Mouse (Mus musculus) CH12.LX (cell line): ENCODE results near the gene Cldn22. TPM values are rescaled to one million over a fixed set of nuclear protein-coding genes. Genes with fewer than 3 reads are reported as not detected.

Experiments used
- DNase-seq: peaks from one replicate; pipeline ENCODE4 v3.0.0-alpha.2; 2013; ENCODE audit errors: extremely low read depth
- H3K27ac ChIP-seq: 2 replicates; pipeline ENCODE4 v1.5.1; 2012; ENCODE audit warnings: low read depth, mild to moderate bottlenecking, control low read depth, moderate library complexity; ENCODE audit not compliant: insufficient read depth
- H3K27me3 ChIP-seq: replicated peaks from 2 replicates; pipeline ENCODE3; 2012; ENCODE audit warnings: inconsistent platforms
- H3K36me3 ChIP-seq, 2 experiments: replicated peaks in 1 of 2; 2 replicates each; pipeline versions ENCODE3 to v1.6.1; 2012; ENCODE audit warnings: inconsistent platforms in 1 of 2, low read length in 1 of 2, mild to moderate bottlenecking in 1 of 2, mixed read lengths in 1 of 2, moderate library complexity in 1 of 2; ENCODE audit not compliant: control insufficient read depth in 1 of 2, insufficient read depth in 1 of 2
- H3K4me1 ChIP-seq, 2 experiments: 2 replicates each; pipeline ENCODE4 v1.6.1; 2012; ENCODE audit warnings: inconsistent platforms in 1 of 2, moderate library complexity in 1 of 2; ENCODE audit not compliant: insufficient read depth in 2 of 2, control insufficient read depth in 1 of 2
- H3K4me2 ChIP-seq: 2 replicates; pipeline ENCODE4 v1.6.1; 2012; ENCODE audit warnings: low read depth, mild to moderate bottlenecking, control low read depth; ENCODE audit not compliant: poor library complexity, insufficient read depth, severe bottlenecking
- H3K4me3 ChIP-seq, 3 experiments: fragments of 150-350 bp in 1 of 3; sonication (generic) in 1 of 3; replicated peaks in 1 of 3; 2 replicates each; pipeline versions ENCODE3 to v1.5.1; 2011 to 2012; ENCODE audit warnings: low read depth in 2 of 3, low read length in 2 of 3, mild to moderate bottlenecking in 2 of 3, moderate library complexity in 2 of 3, control low read depth in 1 of 3, improper control_type of control experiment in 1 of 3, inconsistent platforms in 1 of 3, mixed read lengths in 1 of 3; ENCODE audit not compliant: poor library complexity in 1 of 3
- H3K79me2 ChIP-seq: replicated peaks from 2 replicates; pipeline ENCODE4 v1.6.1; 2012; ENCODE audit warnings: mild to moderate bottlenecking, moderate library complexity; ENCODE audit not compliant: control insufficient read depth, poor library complexity, insufficient read depth, severe bottlenecking; ENCODE audit errors: extremely low read depth
- H3K9ac ChIP-seq: 2 replicates; pipeline ENCODE4 v1.6.1; 2012; ENCODE audit warnings: low read depth, mild to moderate bottlenecking, control low read depth, moderate library complexity; ENCODE audit not compliant: insufficient read depth
- H3K9me3 ChIP-seq: replicated peaks from 2 replicates; pipeline ENCODE3; 2012; ENCODE audit warnings: low read length, inconsistent platforms, mixed read lengths
- BHLHE40 ChIP-seq: IDR thresholded peaks from 2 replicates; pipeline ENCODE4 v1.6.1; 2011; ENCODE audit warnings: mild to moderate bottlenecking, low read depth, low read length, improper control_type of control experiment
- ETS1 ChIP-seq: conservative IDR thresholded peaks from 2 replicates; pipeline ENCODE4 v1.6.1; 2012; ENCODE audit warnings: low read depth, mild to moderate bottlenecking, inconsistent platforms, low read length, improper control_type of control experiment, moderate library complexity
- IRF4 ChIP-seq: IDR thresholded peaks from 2 replicates; pipeline ENCODE4 v1.6.1; 2014; ENCODE audit warnings: low read depth, mild to moderate bottlenecking, inconsistent platforms, low read length, improper control_type of control experiment
- JUN ChIP-seq: IDR thresholded peaks from 2 replicates; pipeline ENCODE4 v1.6.1; 2011; ENCODE audit warnings: low read depth, mild to moderate bottlenecking, low read length, improper control_type of control experiment, moderate library complexity; ENCODE audit not compliant: insufficient read depth
- KAT2A ChIP-seq: IDR thresholded peaks from 2 replicates; pipeline ENCODE4 v1.6.1; 2012; ENCODE audit warnings: low read length, improper control_type of control experiment, inconsistent platforms; ENCODE audit not compliant: insufficient replicate concordance
- MAFK ChIP-seq: IDR thresholded peaks from 2 replicates; pipeline ENCODE4 v1.6.1; 2011; ENCODE audit warnings: low read length, improper control_type of control experiment; ENCODE audit not compliant: insufficient replicate concordance
- MAX ChIP-seq: IDR thresholded peaks from 2 replicates; pipeline ENCODE4 v1.6.1; 2011; ENCODE audit warnings: low read length, improper control_type of control experiment
- MAZ ChIP-seq: IDR thresholded peaks from 2 replicates; pipeline ENCODE4 v1.6.1; 2012; ENCODE audit warnings: low read depth, mild to moderate bottlenecking, inconsistent platforms, low read length, improper control_type of control experiment, moderate library complexity
- MEF2A ChIP-seq: IDR thresholded peaks from 2 replicates; pipeline ENCODE4 v1.6.1; 2014; ENCODE audit warnings: low read depth, mild to moderate bottlenecking, inconsistent platforms, low read length, improper control_type of control experiment, borderline replicate concordance
- MXI1 ChIP-seq: IDR thresholded peaks from 2 replicates; pipeline ENCODE4 v1.6.1; 2011; ENCODE audit warnings: mild to moderate bottlenecking, low read depth, low read length, improper control_type of control experiment
- NRF1 ChIP-seq: IDR thresholded peaks from 2 replicates; pipeline ENCODE4 v1.6.1; 2014; ENCODE audit warnings: low read depth, mild to moderate bottlenecking, inconsistent platforms, low read length, improper control_type of control experiment, moderate library complexity
- PAX5 ChIP-seq: IDR thresholded peaks from 2 replicates; pipeline ENCODE4 v1.6.1; 2012; ENCODE audit warnings: low read length, inconsistent platforms, mixed read lengths
- POLR2A ChIP-seq: IDR thresholded peaks from 2 replicates; pipeline ENCODE4 v1.6.1; 2011; ENCODE audit warnings: low read depth, mild to moderate bottlenecking, improper control_type of control experiment, low read length
- POLR2AphosphoS2 ChIP-seq: IDR thresholded peaks from 2 replicates; pipeline ENCODE4 v1.6.1; 2011; ENCODE audit warnings: low read depth, low read length, improper control_type of control experiment
- SMC3 ChIP-seq: IDR thresholded peaks from 2 replicates; pipeline ENCODE4 v1.6.1; 2011; ENCODE audit warnings: low read depth, low read length, improper control_type of control experiment
- TCF12 ChIP-seq: IDR thresholded peaks from 2 replicates; pipeline ENCODE4 v1.6.1; 2014; ENCODE audit warnings: low read depth, mild to moderate bottlenecking, inconsistent platforms, low read length, improper control_type of control experiment
- UBTF ChIP-seq: IDR thresholded peaks from 2 replicates; pipeline ENCODE4 v1.6.1; 2012; ENCODE audit warnings: low read depth, mild to moderate bottlenecking, inconsistent platforms, low read length, improper control_type of control experiment, moderate library complexity
- USF2 ChIP-seq: conservative IDR thresholded peaks from 2 replicates; pipeline ENCODE4 v1.6.1; 2011; ENCODE audit warnings: low read depth, low read length, improper control_type of control experiment
- ZNF384 ChIP-seq: IDR thresholded peaks from 2 replicates; pipeline ENCODE4 v1.6.1; 2012; ENCODE audit warnings: low read depth, low read length, improper control_type of control experiment, inconsistent platforms
- dilution Hi-C: fragments of 300-500 bp; cut with MboI; formaldehyde crosslinking; loops from 2 replicates; pipeline ENCODE4 v1.14.3; 2020; ENCODE audit warnings: low sequenced_read_pairs; ENCODE audit not compliant: extremely low pct_unique_long_range_greater_than_20kb, extremely low pct_ligation_motif_present
- in situ Hi-C: fragments of 300-500 bp; cut with MboI; formaldehyde crosslinking; loops from 3 replicates; pipeline ENCODE4 v1.14.3; 2019; ENCODE audit warnings: low sequenced_read_pairs, low pct_ligation_motif_present, low pct_unique_long_range_greater_than_20kb, mixed read lengths
- polyA plus RNA-seq: library from polyadenylated mRNA; unstranded; fragments of >175 nt; gene quantifications from 2 replicates; pipeline ENCODE4 v1.2.1, GENCODE M21; 2012; ENCODE audit warnings: low read depth; ENCODE audit not compliant: insufficient read length
- total RNA-seq, 2 experiments: library from RNA; depleted of rRNA; stranded (reverse); fragments of 300-350 nt in 1 of 2; fragments of >200 nt in 1 of 2; gene quantifications; 2 replicates each; pipeline ENCODE4 v1.2.3; 2012 to 2014

Cldn22 gene
- total and polyA plus RNA-seq, 3 experiments = not detected

DNA sequence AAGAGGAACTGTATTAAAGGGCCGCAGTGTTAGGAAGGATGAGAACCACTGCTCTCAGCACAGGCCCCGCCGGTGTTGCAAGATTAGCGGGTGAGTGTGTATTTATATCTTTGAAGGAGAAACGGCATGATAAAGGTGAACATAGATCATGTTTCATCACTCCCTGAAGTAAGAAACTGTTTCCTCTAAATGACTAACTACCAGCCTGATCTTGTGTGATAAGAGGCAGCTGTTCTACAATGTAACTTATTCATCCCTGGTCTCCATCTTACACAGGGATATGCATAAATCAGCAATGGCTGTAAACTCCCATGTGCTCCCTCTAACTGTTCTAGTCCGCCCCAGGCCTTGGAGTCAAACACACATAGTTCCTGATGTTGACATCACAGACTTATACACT is 24.8 kb upstream of the Cldn22 start:
- H3K9ac ChIP-seq = no peak overlapping the region
- no peak for TF ChIP-seq MAFK
- TF ChIP-seq UBTF = no peak
- TF ChIP-seq JUN = no peak
- TF ChIP-seq IRF4 = no peak
- no peak for TF ChIP-seq BHLHE40
- no peak for DNase-seq
- H3K36me3 ChIP-seq = no peaks in the 10 kb centered on the region
- no peaks in the 10 kb centered on the region for H3K27me3 ChIP-seq
- no peak overlapping the region for H3K4me2 ChIP-seq
- H3K79me2 ChIP-seq = no peaks in the 10 kb centered on the region
- dilution Hi-C loops = no loop called here
- H3K4me1 ChIP-seq = no peaks in the 10 kb centered on the region
- in situ Hi-C loops = no loop called here
- no peaks in the 10 kb centered on the region for H3K9me3 ChIP-seq
- no peak overlapping the region for H3K4me3 ChIP-seq
- H3K27ac ChIP-seq = no peak overlapping the region

DNA sequence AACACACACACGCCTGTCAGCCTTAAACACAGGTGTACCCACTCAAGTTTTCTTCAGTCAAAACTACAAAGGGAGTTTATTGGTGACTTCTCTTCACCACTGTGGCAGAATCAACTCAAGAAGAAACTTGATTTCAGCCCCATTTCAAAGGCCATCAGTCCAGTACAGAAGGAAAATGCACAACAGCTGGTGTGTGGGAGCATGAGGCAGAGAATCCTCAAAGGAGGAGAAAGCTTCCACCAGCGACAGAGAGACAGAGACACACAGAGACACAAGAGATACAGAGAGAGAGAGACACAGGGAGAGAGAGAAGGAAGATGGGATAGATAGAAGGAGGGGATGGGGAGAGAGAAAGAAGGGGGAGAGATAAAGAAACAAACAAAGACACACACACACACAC is 21.9 kb upstream of the Cldn22 start:
- Histone ChIP-seq H3K36me3 (no peaks in the 10 kb centered on the region), H3K4me3 (no peak overlapping the region), H3K4me1 (no peaks in the 10 kb centered on the region), H3K27me3 (no peaks in the 10 kb centered on the region), H3K4me2 (no peak overlapping the region), H3K79me2 (no peaks in the 10 kb centered on the region), H3K9me3 (no peaks in the 10 kb centered on the region), H3K9ac (no peak overlapping the region), H3K27ac (no peak overlapping the region)
- no peak for DNase-seq
- dilution Hi-C loops = no loop called here
- TF ChIP-seq MAX (no peak), USF2 (no peak), MAZ (no peak), KAT2A (no peak), POLR2AphosphoS2 (no peak), ZNF384 (no peak), TCF12 (no peak), MEF2A (no peak), ETS1 (no peak), POLR2A (no peak), NRF1 (no peak), JUN (no peak), PAX5 (no peak), MXI1 (no peak), SMC3 (no peak)
- in situ Hi-C loops = no loop called here
